Comparison of ENCODE assay signal across 7 mouse cellular contexts in genomic region chr8:107824640-107825039, GRCm38 (mm10).
DNase-seq lines count a peak whose midpoint lies in the region; ATAC-seq lines count a peak whose summit lies in the region.

No protein-coding gene starts in this region.

- peak overlapping the region; percentile 29 for H3K27ac ChIP-seq in embryonic facial prominence, embryonic 11.5 days (replicated peaks; ENCODE audit: low read depth, low read length)
- H3K27ac ChIP-seq in hindbrain, embryonic 12.5 days, result peak overlapping the region; percentile 75
- peak overlapping the region; percentile 74; the same call in 1 of the 2 replicates for H3K27ac ChIP-seq in midbrain, embryonic 16.5 days (ENCODE audit: low read length)

- H3K4me2 ChIP-seq in embryonic facial prominence, embryonic 11.5 days (ENCODE audit: low read depth, low read length), result peak overlapping the region; percentile 30
- peak overlapping the region; percentile 53 for H3K4me2 ChIP-seq in hindbrain, embryonic 12.5 days (replicated peaks)
- peak overlapping the region; percentile 54 for H3K4me2 ChIP-seq in midbrain, embryonic 16.5 days (ENCODE audit: low read length)

- H3K4me3 ChIP-seq in embryonic facial prominence, embryonic 11.5 days (ENCODE audit: low read depth, low read length), result no peak overlapping the region
- H3K4me3 ChIP-seq in hindbrain, embryonic 12.5 days, result peak overlapping the region; percentile 11; the same call in 1 of the 2 replicates
- H3K4me3 ChIP-seq in midbrain, embryonic 16.5 days (ENCODE audit: low read depth, low read length), result peak overlapping the region; percentile 31

- ATAC-seq in embryonic facial prominence, embryonic 11.5 days (replicated peaks; ENCODE audit: insufficient number of reproducible peaks, low FRiP score, low TSS enrichment, low read depth), result no peak
- no peak for ATAC-seq in hindbrain, embryonic 12.5 days (ENCODE audit: low FRiP score)
- ATAC-seq in midbrain, embryonic 16.5 days, result no peak
- ATAC-seq in inflammation-experienced regulatory T-cells, adult 6 months, result no peak

- H3K27me3 ChIP-seq in embryonic facial prominence, embryonic 11.5 days (ENCODE audit: control insufficient read depth, insufficient read depth, low read length), result no peaks in the 10 kb centered on the region
- peaks cover under 1% of the 10 kb centered on the region; the same call in 1 of the 2 replicates for H3K27me3 ChIP-seq in hindbrain, embryonic 12.5 days
- H3K27me3 ChIP-seq in midbrain, embryonic 16.5 days (ENCODE audit: control insufficient read depth, insufficient read depth, low read depth, low read length), result no peaks in the 10 kb centered on the region

- WGBS in embryonic facial prominence, embryonic 11.5 days, result 3% methylated on average over 14 of the region's 14 CpGs
- 1% methylated on average over 14 of the region's 14 CpGs for WGBS in hindbrain, embryonic 12.5 days
- 1% methylated on average over 14 of the region's 14 CpGs for WGBS in midbrain, embryonic 16.5 days

- peaks cover 9% of the 10 kb centered on the region for H3K4me1 ChIP-seq in embryonic facial prominence, embryonic 11.5 days (ENCODE audit: control insufficient read depth, insufficient read depth, low read length)
- H3K4me1 ChIP-seq in hindbrain, embryonic 12.5 days, result peaks cover 31% of the 10 kb centered on the region
- H3K4me1 ChIP-seq in midbrain, embryonic 16.5 days (ENCODE audit: control insufficient read depth, insufficient read depth, low read length), result peaks cover 28% of the 10 kb centered on the region

- H3K36me3 ChIP-seq in embryonic facial prominence, embryonic 11.5 days (replicated peaks; ENCODE audit: control insufficient read depth, insufficient read depth, low read depth, low read length), result no peaks in the 10 kb centered on the region
- H3K36me3 ChIP-seq in hindbrain, embryonic 12.5 days, result no peaks in the 10 kb centered on the region
- H3K36me3 ChIP-seq in midbrain, embryonic 16.5 days (ENCODE audit: control insufficient read depth, insufficient read depth, low read length), result no peaks in the 10 kb centered on the region

- H3K9me3 ChIP-seq in embryonic facial prominence, embryonic 11.5 days (replicated peaks; ENCODE audit: control insufficient read depth, low read length), result no peaks in the 10 kb centered on the region
- H3K9me3 ChIP-seq in hindbrain, embryonic 12.5 days (replicated peaks), result no peaks in the 10 kb centered on the region
- no peaks in the 10 kb centered on the region for H3K9me3 ChIP-seq in midbrain, embryonic 16.5 days (replicated peaks; ENCODE audit: control insufficient read depth, low read length, poor library complexity, severe bottlenecking)

- peak; percentile 9 to 14 for DNase-seq in layer of hippocampus, postnatal 25 days (ENCODE audit: extremely low spot score in 1 of 2, low spot score in 1 of 2)
- DNase-seq in layer of hippocampus, postnatal 14 days (ENCODE audit: low spot score in 2 of 2), result no peak
- DNase-seq in embryonic facial prominence, embryonic 11.5 days (ENCODE audit: low spot score), result peak; percentile 46
- DNase-seq in spleen, adult 12 weeks (ENCODE audit: low spot score), result no peak

- H3K9ac ChIP-seq in embryonic facial prominence, embryonic 11.5 days (replicated peaks; ENCODE audit: low read length), result peak overlapping the region; percentile 52
- peak overlapping the region; percentile 45 for H3K9ac ChIP-seq in hindbrain, embryonic 12.5 days
- peak overlapping the region; percentile 48 for H3K9ac ChIP-seq in midbrain, embryonic 16.5 days (ENCODE audit: low read depth, low read length)

Comparison
In these comparisons a context has a peak if more than half of its experiments do, and no peak if none do; other contexts are left out.
1. DNase-seq: peak in layer of hippocampus, postnatal 25 days (2 of 2) and embryonic facial prominence, embryonic 11.5 days (single experiment); none in layer of hippocampus, postnatal 14 days (0 of 2) and spleen, adult 12 weeks (single experiment).
2. Peak in every context shown above with its lines, with median percentiles within 50 percentile points of each other: H3K27ac ChIP-seq, H3K4me2 ChIP-seq and H3K9ac ChIP-seq.